Mouse (Mus musculus) spleen, embryonic (tissue): ENCODE measurements around the gene Ptprj.
"Not testable (repeated sequence)": the region's sequence is repeated elsewhere in the genome, so short reads cannot be mapped to it uniquely, and the experiment has no call there.

Experiments
- CTCF ChIA-PET: fragments of 350-600 bp; sonication (Branson Sonifier 250); formaldehyde crosslinking; loops from one replicate; lab custom pipeline; 2022; lab: Charles Lee

Ptprj gene

DNA sequence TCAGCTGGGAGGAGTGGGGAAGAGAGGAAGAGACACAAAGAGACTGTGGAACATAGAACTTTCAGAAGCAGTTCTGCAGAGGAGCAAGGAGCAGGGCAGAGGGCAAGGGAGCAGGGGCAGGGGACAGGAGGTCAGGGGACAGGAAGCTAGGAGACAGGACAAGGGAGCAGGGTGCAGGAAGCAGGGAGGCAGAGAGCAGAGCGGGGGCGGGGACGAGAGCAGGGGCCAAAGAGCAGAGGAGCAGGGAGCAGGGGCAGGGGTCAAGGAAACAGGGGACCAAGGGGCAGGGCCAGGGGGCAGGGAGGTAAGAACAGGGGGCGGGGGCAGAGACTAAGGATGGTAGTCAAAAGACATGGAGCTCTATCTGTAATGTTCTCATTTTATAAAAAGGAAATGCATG, 138.6 kb downstream of the Ptprj start:
- CTCF ChIA-PET: not testable (repeated sequence)

DNA sequence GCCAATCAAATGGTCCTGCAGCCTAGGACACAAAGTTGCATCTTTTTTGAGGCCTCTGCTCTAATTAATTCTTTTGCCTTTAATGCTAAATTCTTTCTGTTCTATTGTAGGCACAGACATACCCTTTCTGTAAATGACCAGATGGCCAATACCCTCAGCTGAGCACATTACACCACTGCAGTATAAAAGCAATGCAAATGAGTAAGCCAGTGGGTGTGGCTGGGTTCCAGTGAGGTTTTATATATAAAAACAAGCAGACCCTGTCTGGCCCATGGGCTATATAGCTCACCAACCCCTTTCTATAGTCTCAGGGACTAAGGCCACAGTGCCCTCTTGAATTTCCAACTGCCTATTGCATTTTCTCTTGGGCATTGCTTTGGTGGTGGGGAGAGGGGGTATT, 140.3 kb downstream of the Ptprj start:
- CTCF ChIA-PET: not testable (repeated sequence)

GRCm38 (mm10) chr2:90437453-90437852, 143.0 kb downstream of the Ptprj start:
- CTCF ChIA-PET: not testable (repeated sequence)

DNA sequence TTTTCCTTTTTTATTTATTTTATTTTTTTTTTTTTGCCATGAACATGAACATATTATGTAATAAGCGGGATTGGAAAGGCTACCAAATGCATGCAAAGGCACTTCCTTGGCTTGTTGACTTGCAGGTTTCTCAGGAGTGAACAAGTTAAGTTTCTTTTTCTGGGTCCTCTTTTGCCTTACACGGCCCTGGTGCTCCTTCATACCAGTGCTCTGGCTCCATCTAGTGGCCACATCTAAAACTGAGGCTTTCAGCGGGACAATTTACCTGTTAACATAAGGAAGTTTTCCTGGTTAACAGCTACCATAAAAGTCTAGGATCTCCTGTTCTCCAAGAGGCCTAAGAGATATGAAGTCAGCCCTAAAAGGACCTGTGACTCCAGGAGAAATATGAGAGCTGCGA, 150.7 kb downstream of the Ptprj start:
- CTCF ChIA-PET: not testable (repeated sequence)

DNA sequence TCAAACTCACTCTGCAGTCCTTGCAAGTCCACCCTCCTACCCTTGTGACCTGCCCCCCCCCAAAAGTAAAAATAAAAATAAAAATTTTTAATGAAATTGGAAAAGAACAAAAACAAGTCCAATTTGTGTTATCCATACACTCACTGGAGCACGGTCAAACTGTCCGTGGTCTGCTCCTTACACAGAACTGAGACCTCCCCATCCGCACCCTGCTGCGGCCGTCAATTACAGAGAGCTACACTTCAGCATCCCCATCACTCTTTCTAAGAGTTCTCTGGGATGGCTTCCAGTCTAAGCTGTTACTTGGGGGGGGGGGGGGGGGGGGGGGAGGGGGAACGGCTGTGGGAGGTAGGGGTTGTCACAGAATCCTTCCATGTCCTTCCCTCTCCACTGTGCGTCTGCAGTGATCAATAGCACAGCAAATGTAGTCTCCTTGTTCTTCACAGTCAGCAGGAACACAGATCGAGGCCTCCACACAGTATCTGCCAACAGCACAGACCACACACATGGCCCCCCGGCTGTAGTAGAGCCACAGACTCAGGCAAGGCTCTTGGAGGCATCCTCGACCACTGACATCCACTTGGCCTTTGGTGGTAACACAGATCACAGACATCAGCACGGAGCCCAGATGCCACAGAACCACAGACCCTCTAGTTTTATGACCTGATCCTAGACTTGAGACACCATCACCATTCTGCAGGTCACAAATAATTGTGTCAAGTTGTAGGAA, 151.3 kb downstream of the Ptprj start:
- CTCF ChIA-PET: not testable (repeated sequence)

GRCm38 (mm10) chr2:90424937-90425336, 155.5 kb downstream of the Ptprj start:
- CTCF ChIA-PET: not testable (repeated sequence)

- CTCF ChIA-PET: not testable (repeated sequence)
Measured at GRCm38 (mm10) chr2:90422282-90422681, 158.2 kb downstream of the Ptprj start.

DNA sequence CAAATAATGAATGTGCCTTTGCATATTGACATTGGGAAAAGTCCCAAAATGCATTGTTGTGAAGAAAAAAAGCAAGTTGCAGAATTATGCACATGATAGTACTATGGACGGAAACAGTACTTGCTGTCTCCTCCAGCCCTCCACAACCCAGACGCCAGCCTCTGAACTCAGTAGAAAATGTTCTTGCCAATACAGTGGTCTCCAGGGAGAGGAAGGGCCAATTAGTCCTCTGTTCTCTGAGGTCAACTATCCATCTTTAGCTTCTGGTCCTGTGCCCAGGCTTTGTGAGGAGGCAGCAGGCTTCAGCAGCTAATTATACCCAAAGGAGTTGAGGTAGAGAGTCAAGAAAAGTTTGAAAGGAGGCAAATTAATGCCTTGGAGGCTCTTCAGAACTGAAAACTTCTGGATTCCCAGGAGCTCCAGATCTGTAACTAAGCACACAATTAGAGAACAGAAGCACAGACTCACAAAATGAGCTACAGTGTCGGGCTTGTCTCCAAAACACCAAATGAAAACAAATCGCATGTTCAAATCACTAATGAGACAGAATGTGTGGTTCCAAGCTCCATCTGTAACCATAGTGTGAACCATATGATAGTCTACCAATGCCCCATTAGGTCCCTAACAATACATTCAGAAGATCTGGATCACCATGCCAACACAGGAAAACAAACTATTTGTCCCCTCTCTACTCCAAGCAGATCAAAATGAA, 166.2 kb downstream of the Ptprj start:
- CTCF ChIA-PET: not testable (repeated sequence)

GRCm38 (mm10) chr2:90398633-90399107, 181.8 kb downstream of the Ptprj start, which contains the start of gene Olfr1274-ps:
Gene Olfr1274-ps, plus strand, starts transcription at chr2:90398683.
- CTCF ChIA-PET: not testable (repeated sequence)
